Mouse (Mus musculus) midbrain, postnatal 0 days (tissue): Measurements from ENCODE around the gene Esx1. TPM values are rescaled to one million over a fixed set of nuclear protein-coding genes. Genes with fewer than 3 reads are reported as not detected.

ENCODE experiments used
- ATAC-seq: fragments of 200-750 bp; cut with Nextera tagmentation; 2 replicates; pipeline ENCODE4 v1.8.0; 2017; ENCODE audit warnings: moderate number of reproducible peaks, mild to moderate bottlenecking, moderate TSS enrichment, moderate library complexity; ENCODE audit not compliant: low FRiP score
- DNase-seq: peaks from one replicate; pipeline ENCODE4 v3.0.0-alpha.2; 2015; ENCODE audit warnings: low spot score
- H3K27ac ChIP-seq: fragments of 300-500 bp; sonication (generic); 2 replicates; pipeline ENCODE4 v1.5.1; 2014; ENCODE audit warnings: low read depth, mild to moderate bottlenecking, low read length, mixed read lengths
- H3K27me3 ChIP-seq: fragments of 300-500 bp; sonication (generic); 2 replicates; pipeline ENCODE4 v1.6.1; 2014; ENCODE audit warnings: low read length, control low read depth, mixed read lengths; ENCODE audit not compliant: insufficient read depth
- H3K36me3 ChIP-seq: fragments of 300-500 bp; sonication (generic); 2 replicates; pipeline ENCODE4 v1.6.1; 2014; ENCODE audit warnings: low read length, control low read depth, mixed read lengths; ENCODE audit not compliant: insufficient read depth
- H3K4me1 ChIP-seq: fragments of 300-500 bp; sonication (generic); 2 replicates; pipeline ENCODE4 v1.6.1; 2014; ENCODE audit warnings: mild to moderate bottlenecking, control low read depth, antibody characterized with exemption, low read length, mixed read lengths; ENCODE audit not compliant: insufficient read depth
- H3K4me2 ChIP-seq: fragments of 300-500 bp; sonication (generic); 2 replicates; pipeline ENCODE4 v1.6.1; 2014; ENCODE audit warnings: low read depth, mild to moderate bottlenecking, low read length, mixed read lengths; ENCODE audit not compliant: poor library complexity, severe bottlenecking
- H3K4me3 ChIP-seq: fragments of 300-500 bp; sonication (generic); 2 replicates; pipeline ENCODE4 v1.5.1; 2014; ENCODE audit warnings: low read depth, mild to moderate bottlenecking, low read length, moderate library complexity
- H3K9ac ChIP-seq: fragments of 300-500 bp; sonication (generic); replicated peaks from 2 replicates; pipeline ENCODE4 v1.6.1; 2014; ENCODE audit warnings: mild to moderate bottlenecking, low read length, moderate library complexity, mixed read lengths; ENCODE audit not compliant: poor library complexity, severe bottlenecking
- H3K9me3 ChIP-seq: fragments of 300-500 bp; sonication (generic); 2 replicates; pipeline ENCODE4 v1.6.1; 2016; ENCODE audit warnings: low read length, control low read depth
- CTCF ChIP-seq: IDR thresholded peaks from 2 replicates; pipeline ENCODE4 v1.5.1; 2016; ENCODE audit warnings: antibody characterized with exemption, mild to moderate bottlenecking
- WGBS: fragments of 180-500 bp; shearing (Covaris S2); extraction: QIAGEN DNeasy Blood & Tissue Kit; methylation state at CpG from one replicate; pipeline ENCODE4 v1.1.7; 2014; 5-methylcytosine and 5-hydroxymethylcytosine counted together
- polyA plus RNA-seq: library from polyadenylated mRNA; unstranded; fragments of >200 nt; fragmentation: Nextera tagmentation; extraction: Ambion mirVana; gene quantifications from 2 replicates; pipeline ENCODE4 v1.2.1, GENCODE M21; 2015
- total RNA-seq: library from RNA; depleted of rRNA; stranded (reverse); fragments of >200 nt; gene quantifications from 2 replicates; pipeline ENCODE4 v1.2.3, GENCODE M21; 2014; rRNA removed

Gene Esx1
- total and polyA plus RNA-seq, 2 experiments from 2014 or later: not detected

DNA sequence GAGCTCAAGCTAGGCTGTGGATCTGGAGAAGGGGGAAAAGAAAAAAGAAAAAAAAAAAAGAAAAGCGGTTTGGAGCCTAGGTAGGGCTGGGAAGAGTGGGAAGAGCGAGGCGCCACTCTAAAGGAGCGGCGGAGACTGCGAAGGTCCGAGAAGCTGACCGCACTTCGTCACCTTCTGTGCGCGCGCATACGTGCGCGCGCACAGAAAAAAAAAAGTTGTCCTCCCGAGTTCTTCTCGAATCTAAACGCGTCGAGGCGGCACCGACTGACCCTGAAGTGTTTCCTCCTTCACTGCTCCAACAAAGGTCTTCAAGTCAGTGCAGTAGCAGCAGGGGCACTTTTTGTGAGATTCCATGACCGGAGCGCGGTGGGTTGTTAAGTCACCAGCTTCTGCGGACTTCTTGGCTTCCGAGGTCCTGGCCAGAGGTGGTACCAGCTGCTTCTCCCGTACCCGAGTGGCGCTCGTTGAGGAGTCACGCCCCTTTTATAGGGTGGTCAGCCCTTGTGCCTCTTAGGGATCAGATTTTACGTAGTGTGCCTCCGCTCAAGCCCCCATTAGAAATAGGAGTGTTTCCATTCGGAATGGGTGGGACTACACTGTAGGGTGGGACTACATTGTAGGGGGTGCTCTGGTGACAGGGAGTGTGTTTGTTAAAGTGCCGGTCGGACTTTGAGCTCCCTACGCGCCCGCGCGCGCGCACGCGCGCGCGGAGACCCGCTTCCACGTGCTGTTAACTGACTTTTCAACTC is 2.0 kb downstream of the Esx1 start:
- no peak overlapping the region for H3K4me2 ChIP-seq
- no peaks in the 10 kb centered on the region for H3K4me1 ChIP-seq
- H3K4me3 ChIP-seq: no peak overlapping the region
- peaks cover 15% of the 10 kb centered on the region for H3K27me3 ChIP-seq
- WGBS: 28% methylated on average over 50 of the region's 52 CpGs
- H3K9me3 ChIP-seq: no peaks in the 10 kb centered on the region
- H3K9ac ChIP-seq: no peak overlapping the region
- DNase-seq (no peak), ATAC-seq (no peak)
- H3K36me3 ChIP-seq: no peaks in the 10 kb centered on the region
- no peak for TF ChIP-seq CTCF
- no peak overlapping the region for H3K27ac ChIP-seq

- Histone ChIP-seq H3K4me3 (no peak overlapping the region), H3K27me3 (peaks cover 19% of the 10 kb centered on the region), H3K36me3 (no peaks in the 10 kb centered on the region), H3K4me2 (no peak overlapping the region), H3K4me1 (no peaks in the 10 kb centered on the region), H3K9ac (no peak overlapping the region), H3K27ac (no peak overlapping the region), H3K9me3 (no peaks in the 10 kb centered on the region)
- 21% methylated on average over 32 of the region's 40 CpGs for WGBS
- ATAC-seq (no peak; the same call in 1 of the 2 replicates), DNase-seq (peak; percentile 25)
- TF ChIP-seq CTCF: peak; percentile 38; the same call in 1 of the 2 replicates
These were observed 3.7 kb downstream of the Esx1 start for GRCm38 (mm10) chrX:137118097-137118746.

DNA sequence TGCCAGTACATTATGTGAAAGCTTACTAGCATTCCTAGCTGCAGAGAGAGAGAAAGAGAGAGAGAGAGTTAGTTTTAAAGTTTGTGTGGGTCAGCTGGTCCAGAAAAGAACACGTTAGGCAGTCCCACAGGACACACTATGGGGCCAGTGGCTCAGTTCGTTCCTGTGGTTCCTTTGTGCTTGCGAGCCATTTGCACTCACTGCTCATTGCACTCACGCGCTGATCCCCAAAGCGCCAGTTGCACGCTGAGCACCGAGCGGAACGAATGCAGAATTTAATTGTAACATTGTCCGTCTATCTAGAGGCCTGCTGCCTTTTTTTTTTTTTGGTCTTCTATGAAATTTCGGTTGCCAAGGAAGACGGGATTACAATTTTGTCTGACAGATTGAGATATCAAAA is 15.4 kb downstream of the Esx1 start:
- no peaks in the 10 kb centered on the region for H3K36me3 ChIP-seq
- WGBS: 20% methylated on average over 12 of the region's 13 CpGs
- H3K4me2 ChIP-seq: no peak overlapping the region
- H3K27ac ChIP-seq: no peak overlapping the region
- no peak overlapping the region for H3K4me3 ChIP-seq
- H3K9ac ChIP-seq: no peak overlapping the region
- no peaks in the 10 kb centered on the region for H3K9me3 ChIP-seq
- no peaks in the 10 kb centered on the region for H3K4me1 ChIP-seq
- no peak for ATAC-seq
- no peak for TF ChIP-seq CTCF
- no peak for DNase-seq
- H3K27me3 ChIP-seq: peaks cover 17% of the 10 kb centered on the region

DNA sequence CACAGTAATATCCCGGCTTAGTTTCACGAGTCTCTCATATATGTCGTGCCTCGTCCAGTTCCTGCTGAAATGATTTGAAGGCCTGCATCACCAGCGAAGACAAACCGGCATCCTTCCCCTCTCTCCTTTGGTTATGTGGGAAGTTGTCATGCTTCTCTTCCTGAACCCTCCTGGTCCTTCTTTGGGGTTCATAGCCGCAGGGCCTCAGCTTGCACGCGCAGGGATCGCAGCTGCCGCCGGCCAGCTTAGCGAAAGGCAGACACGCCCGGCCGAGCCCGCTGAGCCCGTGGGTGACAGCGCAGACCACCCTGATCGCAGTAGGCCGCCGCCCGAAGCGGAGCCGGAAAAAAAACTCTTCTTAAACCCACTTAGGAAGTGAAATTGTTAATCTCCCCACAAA is 17.4 kb downstream of the Esx1 start:
- Histone ChIP-seq H3K27me3 (peaks cover 17% of the 10 kb centered on the region), H3K27ac (no peak overlapping the region), H3K9ac (no peak overlapping the region), H3K4me2 (no peak overlapping the region), H3K9me3 (no peaks in the 10 kb centered on the region), H3K4me3 (no peak overlapping the region), H3K4me1 (no peaks in the 10 kb centered on the region), H3K36me3 (no peaks in the 10 kb centered on the region)
- ATAC-seq (no peak), DNase-seq (no peak)
- 25% methylated on average over 25 of the region's 25 CpGs for WGBS
- no peak for TF ChIP-seq CTCF

Other genes with a start within 250 kb of the Esx1 start
- gene H2bfm, start 194.8 kb downstream of the Esx1 start, total RNA-seq: not detected in 2 replicates
- gene H2bfm, start 194.8 kb downstream of the Esx1 start, polyA plus RNA-seq: not detected in 2 replicates
- 32.3 and 59.5 TPM in 2 replicates for gene Tmsb15b2, start 146.6 kb downstream of the Esx1 start, total RNA-seq
- 69.2 and 73.2 TPM in 2 replicates for gene Tmsb15b2, start 146.6 kb downstream of the Esx1 start, polyA plus RNA-seq
- gene Tmsb15l, start 145.2 kb downstream of the Esx1 start, total RNA-seq: 1.9 and 7.9 TPM in 2 replicates
- gene Tmsb15l, start 145.2 kb downstream of the Esx1 start, polyA plus RNA-seq: 7.5 and 9.5 TPM in 2 replicates
- 3.0 and 5.8 TPM in 2 replicates for gene Tmsb15b1, start 145.2 kb downstream of the Esx1 start, total RNA-seq
- gene Tmsb15b1, start 145.2 kb downstream of the Esx1 start, polyA plus RNA-seq: 34.5 and 41.2 TPM in 2 replicates
- 196 and 224 TPM in 2 replicates for gene Zcchc18, start 128.9 kb downstream of the Esx1 start, total RNA-seq
- 602 and 631 TPM in 2 replicates for gene Zcchc18, start 128.9 kb downstream of the Esx1 start, polyA plus RNA-seq
- gene Slc25a53, start 83.8 kb downstream of the Esx1 start, total RNA-seq: 17.6 and 20.6 TPM in 2 replicates
- gene Slc25a53, start 83.8 kb downstream of the Esx1 start, polyA plus RNA-seq: 11.1 and 12.6 TPM in 2 replicates
- 14.8 and 16.3 TPM in 2 replicates for gene Fam199x, start 72.5 kb downstream of the Esx1 start, total RNA-seq
- 6.7 and 8.8 TPM in 2 replicates for gene Fam199x, start 72.5 kb downstream of the Esx1 start, polyA plus RNA-seq